Mouse (Mus musculus) Muller cell, postnatal 12 days (primary cell): ENCODE data around the gene Zdhhc18.

Experiments used
- DNase-seq: peaks from one replicate; pipeline ENCODE4 v3.0.0-alpha.2; 2015; ENCODE audit errors: inconsistent ontology term

Zdhhc18 gene

GRCm38 (mm10) chr4:133631071-133631768 lies 18.7 kb downstream of the Zdhhc18 start:
- no peak for DNase-seq

DNA sequence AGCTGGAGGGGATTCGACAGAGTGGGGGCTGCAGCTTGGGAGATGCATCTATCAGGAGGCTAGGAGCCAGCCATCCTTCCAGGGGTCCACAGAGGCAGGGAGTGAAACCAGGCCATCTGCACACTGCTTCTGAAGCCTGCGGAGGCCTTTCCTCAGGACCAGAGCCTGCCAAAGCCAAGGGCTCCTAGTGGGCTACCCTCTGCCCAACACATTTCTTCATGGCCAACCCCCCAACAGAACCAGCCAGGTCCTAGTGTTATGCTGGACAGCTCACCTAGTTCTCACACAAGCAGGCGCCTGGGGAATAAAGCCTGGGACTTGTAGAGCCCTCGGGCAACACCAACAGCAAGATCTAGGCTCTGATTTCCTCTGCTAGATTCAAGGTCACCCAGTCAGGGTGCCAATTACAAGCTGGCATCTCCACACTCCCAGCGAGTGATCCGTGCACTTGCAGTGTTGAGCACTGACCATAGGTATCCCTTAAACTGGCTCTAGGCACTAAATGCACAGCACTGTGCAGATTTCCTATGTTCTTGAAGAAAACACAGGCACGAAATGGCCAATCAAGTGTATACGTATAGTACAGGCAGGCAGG lies 19.5 kb downstream of the Zdhhc18 start:
- no peak for DNase-seq

DNA sequence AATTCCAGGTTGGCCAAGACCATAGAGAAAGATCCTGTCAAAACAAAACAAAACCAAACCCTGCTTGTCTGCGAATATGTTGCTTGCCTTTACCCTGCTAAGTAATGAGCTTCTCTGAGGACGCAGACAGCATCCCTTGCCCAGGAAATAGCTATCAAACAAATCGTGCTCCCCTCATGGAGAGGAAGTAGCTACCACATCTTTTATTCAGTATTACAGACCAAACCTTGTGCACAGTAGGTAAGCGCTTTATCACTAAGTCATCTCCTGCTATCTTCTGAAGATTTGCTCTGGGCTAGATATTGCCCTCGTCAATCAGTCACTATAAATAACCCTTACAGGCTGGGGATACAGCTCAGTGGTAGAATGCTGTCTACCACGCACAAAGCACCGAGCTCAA lies 20.8 kb downstream of the Zdhhc18 start:
- DNase-seq, result no peak

GRCm38 (mm10) chr4:133628517-133628916 lies 21.4 kb downstream of the Zdhhc18 start:
- DNase-seq, result no peak

DNA sequence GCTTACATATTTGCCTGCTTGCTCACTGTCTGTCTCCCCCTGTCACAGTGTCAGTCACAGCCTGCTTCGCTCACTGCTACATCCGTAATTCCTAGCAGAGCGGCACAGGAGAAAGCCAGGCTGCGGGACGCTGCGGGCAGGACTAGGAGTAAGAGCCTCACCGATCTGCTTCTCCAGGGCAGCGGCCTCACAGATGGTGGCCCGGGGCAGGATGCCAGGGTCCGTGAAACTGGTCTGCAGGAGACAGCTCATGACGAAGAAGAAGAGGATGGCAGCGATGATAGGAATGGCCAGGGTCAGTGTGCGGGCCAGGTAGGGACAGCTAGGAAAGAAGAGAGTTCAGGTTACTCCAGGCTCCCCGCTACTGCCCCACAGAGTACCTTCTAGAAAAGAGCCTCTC lies 22.9 kb downstream of the Zdhhc18 start:
- peak; percentile 34 for DNase-seq

DNA sequence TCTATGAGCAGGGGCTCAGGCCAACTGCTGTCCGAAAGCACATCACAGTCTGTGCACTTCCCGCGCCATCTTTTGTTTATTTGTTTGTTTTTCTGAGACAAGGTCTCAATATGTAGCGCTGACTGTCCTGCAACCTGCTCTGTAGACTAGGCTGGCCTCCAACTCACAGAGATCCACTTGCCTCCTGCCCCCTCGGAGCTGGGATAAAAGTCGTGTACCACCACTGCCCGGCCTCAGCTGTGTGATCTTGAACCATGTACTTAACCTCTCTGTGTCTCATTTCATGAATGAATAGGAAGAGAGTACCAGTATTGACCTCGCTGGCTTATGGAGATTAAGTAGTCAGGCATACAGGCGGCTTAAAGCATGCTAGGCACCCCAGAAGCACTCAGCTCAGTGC lies 23.3 kb downstream of the Zdhhc18 start:
- no peak for DNase-seq

DNA sequence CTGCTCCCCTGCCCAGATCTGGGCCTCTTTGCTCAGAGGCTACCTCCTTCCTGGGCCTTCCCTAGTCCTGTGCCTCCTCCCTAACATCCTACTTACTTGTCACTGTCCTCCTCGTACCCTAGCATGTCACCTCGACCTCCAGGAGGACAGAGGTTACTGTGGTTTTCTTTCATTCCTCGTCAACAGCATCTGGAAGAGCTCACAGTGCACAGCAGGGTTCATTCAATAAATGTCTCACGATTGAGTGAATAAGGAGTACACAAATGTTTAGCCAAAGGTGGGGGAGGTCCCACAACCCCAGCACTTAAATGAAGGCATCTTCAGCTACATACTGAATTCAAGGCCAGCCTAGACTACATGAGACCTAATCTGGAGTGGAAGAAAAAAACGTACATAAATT lies 23.7 kb downstream of the Zdhhc18 start:
- DNase-seq, result no peak

DNA sequence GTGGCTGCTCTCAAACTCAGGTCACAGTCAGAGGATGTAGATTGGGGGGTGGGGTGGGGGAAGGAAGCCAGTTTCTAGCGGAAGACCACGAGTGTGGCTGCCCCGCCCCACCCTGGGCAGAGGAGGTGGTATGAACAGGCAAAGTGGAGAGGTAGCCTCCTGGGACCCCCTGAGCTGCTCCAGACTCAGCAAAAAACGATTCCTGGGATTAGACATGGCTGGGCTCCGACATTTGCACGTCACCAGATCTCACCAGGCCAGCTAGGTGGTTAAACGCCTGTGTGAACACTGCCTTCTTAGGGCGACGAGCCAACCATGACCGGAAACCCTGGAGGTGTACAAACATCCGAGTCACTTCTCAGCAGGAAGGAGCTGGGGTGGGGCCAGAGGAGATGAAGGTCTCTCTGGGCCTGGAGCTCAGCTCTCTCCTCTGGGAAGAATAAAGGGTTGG lies 24.3 kb downstream of the Zdhhc18 start:
- no peak for DNase-seq

DNA sequence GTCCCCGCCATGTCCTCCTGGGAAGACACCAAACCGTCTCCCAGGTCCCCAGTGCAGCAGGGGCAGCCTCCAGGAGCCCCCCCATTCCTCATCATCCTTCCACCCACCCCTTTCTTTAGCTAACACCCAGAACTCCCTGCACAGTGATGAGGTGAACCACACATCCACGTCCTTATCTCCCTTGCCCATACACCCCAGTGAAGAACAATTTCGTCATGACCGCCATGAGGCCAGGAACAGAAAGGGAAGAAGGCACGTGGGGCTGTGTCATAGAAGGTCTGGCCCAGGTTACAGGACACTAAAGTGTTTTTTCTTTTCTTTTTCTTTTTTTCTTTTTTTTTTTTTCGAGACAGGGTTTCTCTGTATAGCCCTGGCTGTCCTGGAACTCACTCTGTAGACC lies 25.1 kb downstream of the Zdhhc18 start:
- DNase-seq, result no peak

DNA sequence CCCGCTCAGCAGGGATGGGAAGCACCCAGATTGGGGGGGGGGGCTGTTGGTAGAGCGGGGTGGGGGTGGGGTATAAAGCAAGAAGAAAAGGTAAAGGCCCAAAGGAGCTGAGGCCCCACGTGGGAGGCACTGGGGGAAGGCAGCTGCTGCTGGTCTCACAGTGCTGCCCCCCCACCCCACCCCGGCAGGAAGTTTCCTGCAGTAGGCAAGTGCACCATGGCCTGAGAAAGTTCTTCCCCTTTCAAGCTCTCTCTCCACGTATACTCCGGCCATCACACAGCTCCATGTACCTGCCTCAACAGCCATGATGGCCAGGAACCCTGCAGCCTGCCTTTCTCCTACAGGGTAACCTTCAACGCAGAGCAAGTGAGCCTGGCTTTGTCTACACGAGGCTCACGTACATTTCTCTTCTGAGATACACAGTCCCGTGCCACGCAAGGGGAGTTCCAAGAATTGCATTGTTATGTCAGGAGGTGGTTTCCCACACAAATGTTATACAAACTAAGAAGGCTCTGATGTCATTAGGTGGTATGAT lies 27.7 kb downstream of the Zdhhc18 start:
- no peak for DNase-seq

DNA sequence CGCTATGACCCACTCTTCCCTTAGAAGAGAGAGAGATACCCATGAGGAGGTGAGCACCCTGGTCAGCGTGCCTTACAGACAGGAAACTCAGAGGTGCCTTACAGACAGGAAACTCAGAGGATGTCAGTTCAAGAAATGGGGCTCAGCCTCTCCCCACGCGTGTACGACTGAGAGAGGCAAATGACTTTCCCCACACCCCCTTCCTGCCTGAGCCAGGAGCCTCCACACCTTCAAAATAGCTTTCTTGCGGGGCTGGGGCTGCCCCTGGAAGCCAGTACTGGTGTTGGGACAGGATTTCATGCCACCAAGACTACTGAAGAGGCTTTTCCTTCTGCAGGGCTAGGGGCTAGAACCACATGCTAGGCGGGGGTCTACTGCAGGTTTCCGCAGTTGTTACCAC lies 29.3 kb downstream of the Zdhhc18 start:
- DNase-seq, result no peak

DNA sequence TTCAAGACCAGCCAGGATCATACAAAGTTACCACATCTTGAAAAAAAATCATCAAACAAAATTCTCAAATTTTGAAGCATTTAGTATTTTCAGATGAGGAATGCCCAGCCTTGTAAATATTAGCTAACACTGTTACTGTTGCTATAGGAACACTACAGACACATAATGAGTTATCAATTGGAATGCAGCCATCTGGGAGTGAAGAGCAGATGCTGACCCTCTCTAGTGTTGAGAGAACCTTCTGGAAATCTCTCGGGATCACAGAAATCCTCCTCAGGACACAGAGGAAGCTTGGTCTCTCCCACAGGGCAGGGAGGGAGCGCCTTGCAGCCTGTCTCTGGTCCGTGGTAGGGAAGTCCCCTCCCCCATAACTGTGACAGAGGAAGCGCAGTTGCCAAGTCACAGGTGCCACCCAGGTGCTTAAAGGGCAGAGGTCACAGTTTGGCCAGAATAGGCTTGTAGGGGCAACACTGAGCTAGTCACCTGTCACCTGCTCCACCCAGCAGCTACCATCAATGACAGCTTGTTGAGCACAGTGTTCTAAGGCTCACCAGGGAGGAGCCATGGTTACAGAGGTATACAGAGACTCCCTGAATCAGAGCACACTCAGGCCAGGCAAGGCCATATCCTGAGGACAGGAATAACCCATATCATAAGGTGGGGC lies 30.3 kb downstream of the Zdhhc18 start:
- DNase-seq, result no peak

DNA sequence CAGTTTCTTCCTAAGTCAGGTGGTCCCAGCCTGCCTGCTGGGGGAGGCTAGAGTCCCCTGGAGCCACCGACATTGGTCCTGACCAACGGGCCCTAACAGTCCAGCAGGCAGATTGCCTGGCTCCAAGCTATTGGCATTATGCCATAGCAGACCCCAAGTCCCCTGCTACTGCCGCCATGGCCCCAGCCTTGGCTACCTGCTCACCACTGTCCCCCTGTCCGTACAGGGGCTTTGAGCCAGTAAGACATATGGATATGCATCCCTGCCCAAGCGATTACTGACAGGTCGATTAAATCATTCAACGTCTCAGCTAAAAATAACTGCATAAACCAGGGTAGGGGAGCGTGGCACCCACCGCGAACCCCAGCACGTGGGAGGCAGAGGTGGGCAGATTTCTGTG lies 32.0 kb downstream of the Zdhhc18 start:
- DNase-seq, result no peak

DNA sequence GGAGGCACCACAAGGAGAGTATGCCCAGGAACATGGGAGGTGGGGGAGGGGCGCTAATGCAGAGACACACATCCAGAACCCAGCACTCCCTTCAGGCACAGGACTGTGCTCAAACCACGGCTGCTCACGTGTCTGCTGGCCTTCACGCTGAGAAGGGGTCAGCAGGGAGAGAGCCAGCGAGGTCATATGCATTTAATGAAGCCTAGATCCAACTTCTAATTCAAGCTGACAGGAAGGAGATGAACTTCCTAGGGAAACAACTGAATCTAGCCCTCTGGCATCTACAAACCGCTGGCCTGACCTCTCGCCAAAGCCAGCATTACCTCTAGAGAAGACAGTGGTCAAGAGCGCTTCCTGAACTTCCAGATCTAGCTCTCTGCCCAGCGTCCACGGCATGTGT lies 34.5 kb downstream of the Zdhhc18 start:
- no peak for DNase-seq

DNA sequence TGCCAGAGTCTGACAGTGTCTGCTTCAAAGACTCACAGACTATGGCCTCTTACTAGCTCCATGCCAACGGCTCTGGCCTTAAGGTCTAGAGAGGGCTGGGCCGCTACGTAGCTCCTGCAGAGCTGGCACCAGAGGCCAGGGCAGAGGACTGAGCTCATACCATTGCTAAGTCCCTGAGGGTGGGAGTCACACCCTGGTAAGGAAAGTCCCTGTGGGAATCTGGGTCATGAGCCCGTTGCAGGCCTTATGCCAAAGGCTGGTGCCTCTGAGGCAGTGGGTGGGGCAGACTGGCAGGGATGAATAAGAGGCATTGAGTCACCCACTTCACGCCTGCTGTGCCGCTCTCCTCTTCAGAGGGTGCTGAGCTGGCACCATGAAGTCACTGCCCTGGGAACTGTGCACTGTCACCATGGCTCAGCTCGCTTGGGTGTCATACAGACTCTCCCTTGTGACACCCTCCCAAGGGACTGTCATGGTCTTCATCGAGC lies 35.6 kb downstream of the Zdhhc18 start:
- DNase-seq, result peak; percentile 96

DNA sequence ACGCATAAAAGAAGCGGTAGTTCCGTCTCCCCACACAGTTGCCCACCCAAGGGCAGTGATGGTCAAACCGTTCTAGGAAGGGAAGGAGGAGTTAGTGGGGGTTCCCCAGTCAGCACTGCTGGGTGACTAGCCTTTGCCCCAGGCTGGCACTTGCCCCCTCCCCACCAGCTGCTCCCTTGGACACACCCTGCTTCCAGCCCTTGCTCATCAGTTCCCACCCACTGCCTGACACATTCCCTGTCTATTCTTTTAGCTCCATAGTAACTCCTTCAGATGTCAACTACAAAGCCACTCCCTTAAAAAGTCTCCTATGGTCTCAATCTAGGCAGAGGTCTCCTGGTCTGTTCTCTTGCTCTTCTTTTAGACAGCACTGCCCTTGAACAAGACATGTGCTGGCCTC lies 36.1 kb downstream of the Zdhhc18 start:
- no peak for DNase-seq

GRCm38 (mm10) chr4:133613026-133613425 lies 36.9 kb downstream of the Zdhhc18 start:
- no peak for DNase-seq

DNA sequence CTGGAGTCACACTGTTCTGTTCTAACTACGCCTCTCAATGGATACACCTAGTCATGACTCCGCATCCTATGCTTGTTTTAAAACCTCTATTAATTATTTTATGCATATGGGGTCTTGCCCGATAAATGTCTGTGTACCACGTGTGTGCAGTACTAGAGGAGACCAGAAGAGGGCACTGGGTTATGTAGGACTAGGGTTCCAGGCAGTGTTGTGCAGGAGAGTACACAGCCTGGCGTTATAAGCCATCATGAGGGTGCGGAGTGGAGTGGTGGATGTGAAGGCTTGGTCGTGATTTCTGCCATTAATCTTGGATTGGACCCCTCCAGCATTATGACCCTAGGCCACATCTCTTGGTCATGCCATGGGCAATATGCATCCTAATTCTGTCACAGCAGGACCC lies 37.5 kb downstream of the Zdhhc18 start:
- no peak for DNase-seq

DNA sequence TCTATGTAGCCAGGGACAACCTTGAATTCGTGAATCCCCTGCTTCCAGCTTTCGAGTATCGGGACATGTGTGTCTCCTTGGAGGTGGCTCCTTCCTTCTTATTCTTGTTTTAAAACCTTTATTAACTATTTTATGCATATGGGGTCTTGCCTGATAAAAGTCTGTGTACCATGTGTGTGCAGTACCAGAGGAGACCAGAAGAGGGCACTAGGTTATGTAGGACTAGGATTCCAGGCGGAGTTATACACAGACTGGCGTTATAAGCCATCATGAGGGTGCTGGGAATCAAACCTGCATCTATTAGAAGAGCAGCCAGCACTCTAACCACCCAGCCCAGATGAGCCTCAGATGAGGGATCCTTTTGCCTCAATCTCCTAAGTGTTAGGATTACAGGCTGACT lies 38.1 kb downstream of the Zdhhc18 start:
- DNase-seq, result no peak

DNA sequence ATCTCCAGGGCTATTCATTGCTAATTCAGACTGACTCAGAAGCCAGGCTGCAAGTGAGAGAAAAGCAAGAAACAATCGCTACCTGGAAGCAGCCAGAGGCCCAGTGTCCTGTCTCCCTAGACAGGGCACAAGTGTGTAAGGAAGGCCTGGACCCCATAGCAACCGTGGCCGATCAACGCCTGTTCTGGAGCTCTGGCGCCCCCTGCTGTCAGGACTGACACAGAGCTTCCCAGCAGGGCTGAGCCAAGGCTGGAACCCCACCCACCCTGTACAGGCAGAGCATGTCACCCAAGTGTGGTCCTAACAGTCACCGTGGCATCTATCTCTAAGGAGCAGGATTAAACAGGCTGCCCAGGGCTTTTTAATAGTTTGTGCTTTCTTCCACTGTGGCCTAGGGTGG lies 40.2 kb downstream of the Zdhhc18 start:
- DNase-seq, result peak; percentile 60

DNA sequence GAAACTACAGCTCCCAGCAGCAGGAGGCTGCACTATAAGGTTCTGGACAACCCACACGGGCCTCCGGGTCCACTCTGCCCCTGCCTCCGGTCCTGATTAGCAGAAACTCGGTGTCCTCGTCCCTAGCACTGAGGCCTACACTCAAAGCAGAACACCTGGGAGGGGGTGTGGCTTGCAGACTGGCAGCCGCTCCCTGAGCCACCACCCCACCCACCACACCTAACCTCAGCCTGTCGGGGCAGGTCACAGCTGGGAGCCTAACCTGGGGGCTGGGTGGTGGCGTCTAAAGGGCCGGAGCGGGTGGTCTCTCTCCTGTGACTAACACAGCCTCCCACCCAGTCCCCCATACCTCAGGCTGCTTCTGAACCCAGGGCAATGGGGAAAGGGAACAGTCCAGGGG lies 42.7 kb downstream of the Zdhhc18 start:
- DNase-seq, result no peak

DNA sequence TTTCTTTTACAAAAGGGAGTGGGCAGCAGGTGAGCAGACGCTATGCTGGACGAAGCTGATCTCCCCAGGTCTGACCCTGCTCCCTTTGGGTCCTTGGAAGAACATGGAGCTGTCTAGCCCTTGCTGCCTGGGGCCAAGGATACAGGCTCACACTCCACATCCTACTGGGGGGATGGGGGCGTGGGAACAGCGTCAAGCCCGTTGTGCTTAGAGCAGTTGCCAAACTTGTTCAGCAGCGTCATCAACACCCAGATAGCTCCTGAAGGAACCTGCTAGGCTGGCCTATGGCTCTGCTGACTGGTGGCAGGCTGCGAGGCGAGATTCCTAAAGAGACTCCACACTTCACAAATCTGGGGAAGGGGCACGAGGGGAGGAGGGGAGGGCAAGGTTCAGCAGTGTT lies 44.6 kb downstream of the Zdhhc18 start:
- no peak for DNase-seq

DNA sequence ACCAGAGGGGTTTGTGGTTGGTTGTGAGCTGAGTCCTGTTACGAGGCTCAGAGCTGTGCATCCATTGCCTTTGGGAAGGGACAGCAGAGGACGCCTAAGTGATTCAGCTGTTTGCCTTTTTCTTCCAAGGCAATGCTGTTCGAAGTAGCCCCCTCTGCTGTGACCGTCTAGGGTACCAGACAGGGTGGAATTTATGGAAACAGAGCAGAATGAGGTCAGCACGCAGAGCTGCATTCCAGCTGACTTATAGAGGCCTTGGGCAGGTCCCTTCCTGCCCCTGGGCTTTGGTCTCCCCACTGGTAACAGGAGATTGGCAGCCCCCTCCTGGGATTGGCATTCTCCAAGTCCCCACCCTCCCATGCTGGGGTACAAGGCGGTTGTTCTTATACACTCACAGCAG lies 45.1 kb downstream of the Zdhhc18 start:
- no peak for DNase-seq
